Mouse (Mus musculus) midbrain, embryonic 15.5 days (tissue): ENCODE data around the gene Tmod1. TPM values are rescaled to one million over a fixed set of nuclear protein-coding genes. Genes with fewer than 3 reads are reported as not detected.

ENCODE experiments used
- ATAC-seq: fragments of 200-750 bp; cut with Nextera tagmentation; replicated peaks from 2 replicates; pipeline ENCODE4 v1.8.0; 2017; ENCODE audit warnings: moderate TSS enrichment
- H3K27ac ChIP-seq: fragments of 300-500 bp; sonication (generic); 2 replicates; pipeline ENCODE4 v1.5.1; 2015; ENCODE audit warnings: mild to moderate bottlenecking, inconsistent platforms
- H3K27me3 ChIP-seq: fragments of 300-500 bp; sonication (generic); replicated peaks from 2 replicates; pipeline ENCODE4 v1.6.1; 2015; ENCODE audit warnings: inconsistent platforms
- H3K36me3 ChIP-seq: fragments of 300-500 bp; sonication (generic); replicated peaks from 2 replicates; pipeline ENCODE4 v1.6.1; 2015; ENCODE audit warnings: inconsistent platforms
- H3K4me1 ChIP-seq: fragments of 300-500 bp; sonication (generic); 2 replicates; pipeline ENCODE4 v1.6.1; 2015; ENCODE audit warnings: inconsistent platforms
- H3K4me2 ChIP-seq: fragments of 300-500 bp; sonication (generic); 2 replicates; pipeline ENCODE4 v1.6.1; 2015; ENCODE audit warnings: inconsistent platforms, mild to moderate bottlenecking, moderate library complexity
- H3K4me3 ChIP-seq: fragments of 300-500 bp; sonication (generic); 2 replicates; pipeline ENCODE4 v1.5.1; 2015; ENCODE audit warnings: mild to moderate bottlenecking, inconsistent platforms
- H3K9ac ChIP-seq: fragments of 300-500 bp; sonication (generic); 2 replicates; pipeline ENCODE4 v1.6.1; 2015; ENCODE audit warnings: mild to moderate bottlenecking, inconsistent platforms
- H3K9me3 ChIP-seq: fragments of 300-500 bp; sonication (generic); 2 replicates; pipeline ENCODE4 v1.6.1; 2016; ENCODE audit warnings: inconsistent platforms
- WGBS: fragments of 180-500 bp; shearing (Covaris S2); methylation state at CpG from one replicate; pipeline ENCODE4 v1.1.7; 2015; ENCODE audit warnings: mixed read lengths; 5-methylcytosine and 5-hydroxymethylcytosine counted together
- polyA plus RNA-seq: library from polyadenylated mRNA; unstranded; fragments of >200 nt; fragmentation: Nextera tagmentation; extraction: Ambion mirVana; gene quantifications from 2 replicates; pipeline ENCODE4 v1.2.1, GENCODE M21; 2015

Tmod1 gene
- polyA plus RNA-seq, 1 experiment from 2014 or later = 0.65 TPM

GRCm38 (mm10) chr4:46126541-46126940 lies 87.8 kb downstream of the Tmod1 start:
- no peaks in the 10 kb centered on the region for H3K4me1 ChIP-seq
- no peak overlapping the region; the same call in 1 of the 2 replicates for H3K9ac ChIP-seq
- no peak overlapping the region for H3K27ac ChIP-seq
- H3K4me3 ChIP-seq = no peak overlapping the region
- no peaks in the 10 kb centered on the region for H3K27me3 ChIP-seq
- 0 out of 2 replicates have a peak, but pooled peaks have one; percentile 54 for ATAC-seq
- no peaks in the 10 kb centered on the region for H3K9me3 ChIP-seq
- 50% methylated on average over 2 of the region's 2 CpGs for WGBS
- H3K4me2 ChIP-seq = no peak overlapping the region
- peaks cover 38% of the 10 kb centered on the region; the same call in 1 of the 2 replicates for H3K36me3 ChIP-seq

GRCm38 (mm10) chr4:46129311-46130004 lies 90.7 kb downstream of the Tmod1 start:
- 83% methylated on average over 8 of the region's 8 CpGs for WGBS
- no peak overlapping the region for H3K27ac ChIP-seq
- H3K36me3 ChIP-seq = peaks cover 26% of the 10 kb centered on the region
- H3K4me3 ChIP-seq = no peak overlapping the region
- H3K4me1 ChIP-seq = no peaks in the 10 kb centered on the region; the same call in 1 of the 2 replicates
- H3K9ac ChIP-seq = no peak overlapping the region
- H3K9me3 ChIP-seq = no peaks in the 10 kb centered on the region
- ATAC-seq = no peak
- H3K27me3 ChIP-seq = no peaks in the 10 kb centered on the region
- H3K4me2 ChIP-seq = no peak overlapping the region

GRCm38 (mm10) chr4:46130221-46130620 lies 91.5 kb downstream of the Tmod1 start:
- H3K9ac ChIP-seq = no peak overlapping the region
- 73% methylated on average over 3 of the region's 3 CpGs for WGBS
- H3K4me1 ChIP-seq = no peaks in the 10 kb centered on the region; the same call in 1 of the 2 replicates
- no peak overlapping the region for H3K27ac ChIP-seq
- H3K4me2 ChIP-seq = no peak overlapping the region
- peaks cover 29% of the 10 kb centered on the region for H3K36me3 ChIP-seq
- no peak for ATAC-seq
- no peaks in the 10 kb centered on the region for H3K9me3 ChIP-seq
- H3K4me3 ChIP-seq = no peak overlapping the region
- no peaks in the 10 kb centered on the region for H3K27me3 ChIP-seq

- peaks cover 29% of the 10 kb centered on the region for H3K36me3 ChIP-seq
Measured at GRCm38 (mm10) chr4:46131791-46132190, 93.1 kb downstream of the Tmod1 start.

GRCm38 (mm10) chr4:46137629-46138286 lies 99.0 kb downstream of the Tmod1 start:
- no peaks in the 10 kb centered on the region for H3K27me3 ChIP-seq
- peak overlapping the region; percentile 81 for H3K4me2 ChIP-seq
- H3K27ac ChIP-seq = peak overlapping the region; percentile 96
- no peaks in the 10 kb centered on the region for H3K9me3 ChIP-seq
- WGBS = 7% methylated on average over 17 of the region's 17 CpGs
- H3K36me3 ChIP-seq = peaks cover 11% of the 10 kb centered on the region
- peak overlapping the region; percentile 98 for H3K9ac ChIP-seq
- H3K4me3 ChIP-seq = peak overlapping the region; percentile 94
- H3K4me1 ChIP-seq = peaks cover 35% of the 10 kb centered on the region
- ATAC-seq = peak; percentile 85

More at GRCm38 (mm10) chr4:46131791-46132190, 93.1 kb downstream of the Tmod1 start:
- Histone ChIP-seq H3K9me3 (no peaks in the 10 kb centered on the region), H3K4me3 (no peak overlapping the region), H3K4me1 (peaks cover 7% of the 10 kb centered on the region), H3K4me2 (no peak overlapping the region), H3K27ac (no peak overlapping the region), H3K27me3 (no peaks in the 10 kb centered on the region), H3K9ac (no peak overlapping the region)
- WGBS = 86% methylated on average over 6 of the region's 6 CpGs
- no peak for ATAC-seq

- Histone ChIP-seq H3K4me2 (peak within 1 kb of the TSS; percentile 81), H3K9me3 (no peaks in the 10 kb centered on the region), H3K4me1 (peaks cover 35% of the 10 kb centered on the region), H3K27me3 (no peaks in the 10 kb centered on the region), H3K27ac (peak within 1 kb of the TSS; percentile 96), H3K36me3 (peaks cover 5% of the 10 kb centered on the region), H3K9ac (peak within 1 kb of the TSS; percentile 98), H3K4me3 (peak within 1 kb of the TSS; percentile 94)
- WGBS = under 1% methylated on average over 61 of the region's 90 CpGs
- peak; percentile 93 for ATAC-seq
Measured at GRCm38 (mm10) chr4:46138287-46139222, 99.8 kb downstream of the Tmod1 start, which contains the start of the genes Ncbp1 and Tstd2. TSS of gene Ncbp1 (plus strand) at chr4:46138613. TSS of gene Tstd2 (minus strand) at chr4:46138694.

GRCm38 (mm10) chr4:46144323-46144722 lies 105.6 kb downstream of the Tmod1 start:
- H3K36me3 ChIP-seq = peaks cover 12% of the 10 kb centered on the region; the same call in 1 of the 2 replicates
- 74% methylated on average over 3 of the region's 3 CpGs for WGBS
- H3K27ac ChIP-seq = no peak overlapping the region
- H3K4me3 ChIP-seq = no peak overlapping the region
- ATAC-seq = no peak
- peaks cover 17% of the 10 kb centered on the region for H3K4me1 ChIP-seq
- H3K9ac ChIP-seq = no peak overlapping the region
- H3K9me3 ChIP-seq = no peaks in the 10 kb centered on the region
- H3K4me2 ChIP-seq = no peak overlapping the region
- no peaks in the 10 kb centered on the region for H3K27me3 ChIP-seq

GRCm38 (mm10) chr4:46146881-46147280 lies 108.1 kb downstream of the Tmod1 start:
- H3K4me1 ChIP-seq = no peaks in the 10 kb centered on the region
- H3K27me3 ChIP-seq = no peaks in the 10 kb centered on the region
- no peak overlapping the region for H3K27ac ChIP-seq
- no peak overlapping the region for H3K4me3 ChIP-seq
- no peak for ATAC-seq
- H3K9ac ChIP-seq = no peak overlapping the region
- WGBS = 87% methylated on average over 1 of the region's 1 CpGs
- H3K9me3 ChIP-seq = no peaks in the 10 kb centered on the region
- H3K36me3 ChIP-seq = peaks cover 27% of the 10 kb centered on the region
- no peak overlapping the region for H3K4me2 ChIP-seq

- Histone ChIP-seq H3K27ac (no peak overlapping the region), H3K36me3 (peaks cover 57% of the 10 kb centered on the region), H3K9me3 (no peaks in the 10 kb centered on the region), H3K27me3 (no peaks in the 10 kb centered on the region), H3K4me2 (no peak overlapping the region), H3K9ac (no peak overlapping the region), H3K4me1 (no peaks in the 10 kb centered on the region), H3K4me3 (no peak overlapping the region)
- ATAC-seq = no peak
- 95% methylated on average over 12 of the region's 12 CpGs for WGBS
Measured at GRCm38 (mm10) chr4:46151903-46152544, 113.3 kb downstream of the Tmod1 start.

- 79% methylated on average over 2 of the region's 2 CpGs for WGBS
- ATAC-seq = no peak
- no peak overlapping the region for H3K4me3 ChIP-seq
- no peak overlapping the region for H3K4me2 ChIP-seq
- no peaks in the 10 kb centered on the region for H3K27me3 ChIP-seq
- H3K27ac ChIP-seq = no peak overlapping the region
- H3K9ac ChIP-seq = no peak overlapping the region
- H3K9me3 ChIP-seq = no peaks in the 10 kb centered on the region
- H3K36me3 ChIP-seq = peaks cover 71% of the 10 kb centered on the region
- H3K4me1 ChIP-seq = no peaks in the 10 kb centered on the region
Measured at GRCm38 (mm10) chr4:46164027-46164426, 125.3 kb downstream of the Tmod1 start.
